Comparison of ENCODE assay signal across 9 mouse cellular contexts in genomic region chr2:172241031-172241430, GRCm38 (mm10). TPM values are rescaled to one million over a fixed set of nuclear protein-coding genes. Genes with fewer than 3 reads are reported as not detected.
A peak's percentile ranks its signal among the peaks of the same experiment; 100 is the strongest.
DNase-seq lines count a peak whose midpoint lies in the region; ATAC-seq and TF ChIP-seq lines count a peak whose summit lies in the region.
"Had no signal": no experiment of that assay in that cellular context is flagged by ENCODE, and none has a peak within 500 bp of the region (broad histone marks: within the 10 kb centered on the region; RNA-seq: fewer than 3 reads in every experiment).

No protein-coding gene starts in this region.

- no peak overlapping the region for H3K4me3 ChIP-seq in heart, adult 2 months
- no peak overlapping the region for H3K4me3 ChIP-seq in heart, embryonic 11.5 days (ENCODE audit: low read depth, low read length)

- H3K9me3 ChIP-seq in heart, embryonic 11.5 days (replicated peaks; ENCODE audit: control insufficient read depth, low read length) = no peaks in the 10 kb centered on the region

- H3K27ac ChIP-seq in heart, adult 2 months = no peak overlapping the region
- no peak overlapping the region for H3K27ac ChIP-seq in heart, embryonic 11.5 days (ENCODE audit: low read depth, low read length)

- TF ChIP-seq EP300 in heart, adult 2 months (IDR thresholded peaks at IDR 0.05; ENCODE audit: insufficient read depth, low read depth, low read length) = no peak

- 12% methylated on average over 5 of the region's 5 CpGs for WGBS in heart, adult 2 months
- WGBS in heart, embryonic 11.5 days (ENCODE audit: insufficient replicate concordance) = 17% methylated on average over 5 of the region's 5 CpGs

- TF ChIP-seq POLR2A in heart, adult 2 months (IDR thresholded peaks at IDR 0.05; ENCODE audit: insufficient read depth, low read depth, low read length) = no peak

- no peak overlapping the region for H3K9ac ChIP-seq in heart, adult 2 months (ENCODE audit: low read depth, low read length)
- H3K9ac ChIP-seq in heart, embryonic 11.5 days (ENCODE audit: low read depth, low read length) = no peak overlapping the region

- TF ChIP-seq CTCF in heart, adult 2 months (IDR thresholded peaks at IDR 0.05) = no peak

- no peak for ATAC-seq in heart, embryonic 11.5 days (replicated peaks; ENCODE audit: insufficient number of reproducible peaks, low FRiP score, low TSS enrichment)
- ATAC-seq in granulocyte monocyte progenitor cell, adult 5-6 weeks (replicated peaks; ENCODE audit: poor library complexity, severe bottlenecking) = peak; percentile 67

- H3K27me3 ChIP-seq in heart, adult 2 months (ENCODE audit: control insufficient read depth, insufficient read depth, low read length) = no peaks in the 10 kb centered on the region
- peaks cover 2% of the 10 kb centered on the region for H3K27me3 ChIP-seq in heart, embryonic 11.5 days (ENCODE audit: control insufficient read depth, insufficient read depth, low read length)

- H3K79me2 ChIP-seq in heart, adult 2 months (replicated peaks; ENCODE audit: control insufficient read depth, insufficient read depth, low read length) = no peaks in the 10 kb centered on the region

- no peaks in the 10 kb centered on the region for H3K36me3 ChIP-seq in heart, adult 2 months (ENCODE audit: control insufficient read depth, insufficient read depth, low read length)
- H3K36me3 ChIP-seq in heart, embryonic 11.5 days (ENCODE audit: control insufficient read depth, insufficient read depth, low read length) = no peaks in the 10 kb centered on the region

- H3K4me2 ChIP-seq in heart, embryonic 11.5 days = no peak overlapping the region

- intact Hi-C loops in heart, adult 2 months (cut with DNase I) = no loop called here

- peak; percentile 8 to 51 for DNase-seq in heart, adult 2 months
- peak; percentile 70 for DNase-seq in ES-CJ7 (ENCODE audit: low read depth, low spot score)
- DNase-seq in lung, postnatal 25 days (ENCODE audit: low spot score) = peak; percentile 10
- no peak for DNase-seq in cerebellum, adult 8-10 months
- DNase-seq in layer of hippocampus, adult 11-12 months (ENCODE audit: low spot score) = no peak
- no peak for DNase-seq in layer of hippocampus, postnatal 14 days (ENCODE audit: low spot score in 2 of 2)

- H3K4me1 ChIP-seq in heart, adult 2 months (ENCODE audit: control insufficient read depth, insufficient read depth, low read length) = no peaks in the 10 kb centered on the region
- no peaks in the 10 kb centered on the region for H3K4me1 ChIP-seq in heart, embryonic 11.5 days (ENCODE audit: control insufficient read depth, insufficient read depth, low read length)

RNA-seq across cellular contexts. Expression of gene Mc3r, which starts 7.3 kb away (rescaled TPM):
- total RNA-seq in heart, adult 2 months (2021) = not detected
- not detected in 2 replicates for polyA plus RNA-seq in heart, adult 2 months (2012; rRNA removed)
- 0.13 TPM in 1 of 2 replicates, not detected in the other for polyA plus RNA-seq in heart, embryonic 11.5 days (2014; fragmentation: Nextera tagmentation; extraction: Ambion mirVana)
- total RNA-seq in granulocyte monocyte progenitor cell, adult 5-6 weeks (2014; fragmentation: Nextera tagmentation) = not detected in 2 replicates
- total RNA-seq in granulocyte monocyte progenitor cell, adult 5-6 weeks (2017) = not detected in 2 replicates
- under 1 TPM; 0.19 to 0.37 TPM for total RNA-seq in layer of hippocampus, postnatal 14 days (2021)
- total RNA-seq: heart, adult 18-20 months had no signal

Comparison
In these comparisons a context has a peak if more than half of its experiments do, and no peak if none do; other contexts are left out.
1. DNase-seq: peak in heart, adult 2 months (2 of 2), ES-CJ7 (single experiment) and lung, postnatal 25 days (single experiment); none in cerebellum, adult 8-10 months (single experiment), layer of hippocampus, adult 11-12 months (single experiment) and layer of hippocampus, postnatal 14 days (0 of 2).